Mouse (Mus musculus) megakaryocyte, embryonic 14.5 days (primary cell): ENCODE data around the gene Pycr1.

Experiments
- FLI1 ChIP-seq: IDR thresholded peaks from 2 replicates; pipeline ENCODE4 v1.6.1; 2012; ENCODE audit warnings: low read length, inconsistent platforms, mixed read lengths
- GATA1 ChIP-seq: IDR thresholded peaks from 3 replicates; pipeline ENCODE4 v1.6.1; 2012; ENCODE audit warnings: mixed read lengths, low read length, inconsistent platforms, borderline replicate concordance

DNA sequence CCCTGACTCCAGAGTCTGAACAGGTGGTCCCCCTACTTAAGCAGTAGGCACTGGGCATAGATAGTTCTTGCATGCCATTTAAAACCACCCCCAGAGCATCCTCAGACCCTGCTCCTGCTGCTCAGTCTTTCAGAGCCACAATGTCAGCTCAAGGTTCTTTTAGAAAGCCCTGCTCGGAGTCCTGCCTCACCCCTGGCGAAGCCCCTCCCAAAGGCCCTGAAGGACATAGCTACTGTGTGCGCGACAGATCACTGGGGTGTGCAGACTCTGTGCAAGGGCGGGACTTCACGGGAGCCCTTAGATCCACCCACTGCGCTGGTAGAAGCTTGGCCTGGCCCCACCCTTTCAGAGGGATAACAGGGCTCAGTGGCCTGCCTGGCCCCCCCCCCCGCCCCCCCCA, 34.3 kb downstream of the Pycr1 start:
- TF ChIP-seq FLI1 (no peak), GATA1 (no peak)
